Mouse (Mus musculus) E14TG2a.4 (cell line): ENCODE results near the gene Ifna5.
"Not testable (repeated sequence)": the region's sequence is repeated elsewhere in the genome, so short reads cannot be mapped to it uniquely, and the experiment has no call there.

Experiments used
- CTCF ChIP-seq: conservative IDR thresholded peaks from 2 replicates; pipeline ENCODE4 v1.5.1; 2014; ENCODE audit warnings: low read length
- POU5F1 ChIP-seq: IDR thresholded peaks from 2 replicates; pipeline ENCODE4 v1.6.1; 2014; ENCODE audit warnings: low read length, borderline replicate concordance

GRCm38 (mm10) chr4:88797097-88797496 is 38.2 kb upstream of the Ifna5 start, which contains the start of gene Gm13279:
- not testable (repeated sequence) for TF ChIP-seq POU5F1, CTCF
